Mouse (Mus musculus) forebrain, postnatal 0 days (tissue): ENCODE measurements around the gene Wipi2. TPM values are rescaled to one million over a fixed set of nuclear protein-coding genes. Genes with fewer than 3 reads are reported as not detected.

Source experiments
- ATAC-seq: fragments of 200-750 bp; cut with Nextera tagmentation; 2 replicates; pipeline ENCODE4 v1.8.0; 2017; ENCODE audit warnings: mild to moderate bottlenecking, moderate library complexity
- DNase-seq: peaks from one replicate; pipeline ENCODE4 v3.0.0-alpha.2; 2015
- H3K27ac ChIP-seq: fragments of 300-500 bp; sonication (generic); 2 replicates; pipeline ENCODE4 v1.5.1; 2014; ENCODE audit warnings: low read depth, mild to moderate bottlenecking, antibody characterized with exemption, low read length, moderate library complexity, mixed read lengths
- H3K27me3 ChIP-seq: fragments of 300-500 bp; sonication (generic); 2 replicates; pipeline ENCODE4 v1.6.1; 2014; ENCODE audit warnings: mild to moderate bottlenecking, low read length, mixed read lengths; ENCODE audit not compliant: insufficient read depth
- H3K36me3 ChIP-seq: fragments of 300-500 bp; sonication (generic); 2 replicates; pipeline ENCODE4 v1.6.1; 2014; ENCODE audit warnings: mild to moderate bottlenecking, moderate library complexity; ENCODE audit not compliant: insufficient read depth
- H3K4me1 ChIP-seq: fragments of 300-500 bp; sonication (generic); 2 replicates; pipeline ENCODE4 v1.6.1; 2014; ENCODE audit warnings: antibody characterized with exemption; ENCODE audit not compliant: insufficient read depth
- H3K4me2 ChIP-seq: fragments of 300-500 bp; sonication (generic); 2 replicates; pipeline ENCODE4 v1.6.1; 2014; ENCODE audit warnings: low read depth, mild to moderate bottlenecking, moderate library complexity
- H3K4me3 ChIP-seq: fragments of 300-500 bp; sonication (generic); 2 replicates; pipeline ENCODE4 v1.5.1; 2014; ENCODE audit warnings: low read depth, low read length, mixed read lengths
- H3K9ac ChIP-seq: fragments of 300-500 bp; sonication (generic); 2 replicates; pipeline ENCODE4 v1.6.1; 2014; ENCODE audit warnings: mild to moderate bottlenecking
- H3K9me3 ChIP-seq: fragments of 300-500 bp; sonication (generic); 2 replicates; pipeline ENCODE4 v1.6.1; 2016; ENCODE audit warnings: low read length
- CTCF ChIP-seq: sonication (generic); IDR thresholded peaks from 2 replicates; pipeline ENCODE4 v1.5.1; 2016; ENCODE audit warnings: antibody characterized with exemption, control low read depth, low read depth
- WGBS: fragments of 180-500 bp; shearing (Covaris S2); extraction: QIAGEN DNeasy Blood & Tissue Kit; methylation state at CpG from one replicate; pipeline ENCODE4 v1.1.7; 2014; 5-methylcytosine and 5-hydroxymethylcytosine counted together
- polyA plus RNA-seq: library from polyadenylated mRNA; unstranded; fragments of >200 nt; fragmentation: Nextera tagmentation; extraction: Ambion mirVana; gene quantifications from 2 replicates; pipeline ENCODE4 v1.2.1, GENCODE M21; 2015
- total RNA-seq: library from RNA; depleted of rRNA; stranded (reverse); fragments of >200 nt; gene quantifications from 2 replicates; pipeline ENCODE4 v1.2.3, GENCODE M21; 2014

The Wipi2 gene
- total and polyA plus RNA-seq, 2 experiments from 2014 or later, result 37.4 to 68.0 TPM

GRCm38 (mm10) chr5:142650390-142650789, 22.9 kb downstream of the Wipi2 start:
- WGBS, result 59% methylated on average over 3 of the region's 3 CpGs
- Histone ChIP-seq H3K36me3 (0 out of 2 replicates have a peak, but pooled peaks cover 6% of the 10 kb centered on the region), H3K4me1 (no peaks in the 10 kb centered on the region), H3K4me2 (no peak overlapping the region), H3K27ac (no peak overlapping the region), H3K27me3 (no peaks in the 10 kb centered on the region), H3K4me3 (no peak overlapping the region), H3K9me3 (no peaks in the 10 kb centered on the region), H3K9ac (no peak overlapping the region)
- ATAC-seq (no peak), DNase-seq (no peak)
- TF ChIP-seq CTCF, result no peak

- H3K9me3 ChIP-seq, result no peaks in the 10 kb centered on the region
- no peak overlapping the region for H3K4me3 ChIP-seq
- H3K27ac ChIP-seq, result no peak overlapping the region
- H3K9ac ChIP-seq, result no peak overlapping the region
- no peak overlapping the region for H3K4me2 ChIP-seq
- 83% methylated on average over 6 of the region's 6 CpGs for WGBS
- ATAC-seq, result no peak
- H3K36me3 ChIP-seq, result peaks cover 9% of the 10 kb centered on the region
- no peaks in the 10 kb centered on the region for H3K27me3 ChIP-seq
- H3K4me1 ChIP-seq, result no peaks in the 10 kb centered on the region
- TF ChIP-seq CTCF, result no peak
- no peak for DNase-seq
Observed at GRCm38 (mm10) chr5:142650794-142651497, 23.4 kb downstream of the Wipi2 start.

GRCm38 (mm10) chr5:142652266-142652665, 24.8 kb downstream of the Wipi2 start:
- peaks cover 16% of the 10 kb centered on the region for H3K36me3 ChIP-seq
- no peak overlapping the region for H3K27ac ChIP-seq
- no peaks in the 10 kb centered on the region for H3K4me1 ChIP-seq
- H3K27me3 ChIP-seq, result no peaks in the 10 kb centered on the region
- H3K9ac ChIP-seq, result no peak overlapping the region
- DNase-seq, result no peak
- H3K9me3 ChIP-seq, result no peaks in the 10 kb centered on the region
- no peak for TF ChIP-seq CTCF
- WGBS, result 78% methylated on average over 4 of the region's 4 CpGs
- no peak overlapping the region for H3K4me3 ChIP-seq
- no peak for ATAC-seq
- no peak overlapping the region for H3K4me2 ChIP-seq

- H3K4me1 ChIP-seq, result no peaks in the 10 kb centered on the region
- WGBS, result 76% methylated on average over 7 of the region's 7 CpGs
- H3K9ac ChIP-seq, result no peak overlapping the region
- H3K27me3 ChIP-seq, result no peaks in the 10 kb centered on the region
- no peak for TF ChIP-seq CTCF
- ATAC-seq, result no peak
- H3K4me3 ChIP-seq, result no peak overlapping the region
- H3K9me3 ChIP-seq, result no peaks in the 10 kb centered on the region
- DNase-seq, result no peak
- H3K36me3 ChIP-seq, result peaks cover 92% of the 10 kb centered on the region
- H3K4me2 ChIP-seq, result no peak overlapping the region
- H3K27ac ChIP-seq, result no peak overlapping the region
Observed at GRCm38 (mm10) chr5:142660656-142661434, 33.3 kb downstream of the Wipi2 start.

GRCm38 (mm10) chr5:142667921-142668320, 40.4 kb downstream of the Wipi2 start:
- Histone ChIP-seq H3K4me3 (no peak overlapping the region), H3K9ac (no peak overlapping the region), H3K4me1 (no peaks in the 10 kb centered on the region), H3K9me3 (no peaks in the 10 kb centered on the region), H3K4me2 (no peak overlapping the region), H3K27me3 (no peaks in the 10 kb centered on the region), H3K36me3 (peaks cover 60% of the 10 kb centered on the region), H3K27ac (no peak overlapping the region)
- ATAC-seq, result no peak
- 44% methylated on average over 3 of the region's 3 CpGs for WGBS
- no peak for DNase-seq
- TF ChIP-seq CTCF, result no peak

- H3K27me3 ChIP-seq, result no peaks in the 10 kb centered on the region
- H3K4me3 ChIP-seq, result no peak overlapping the region
- H3K36me3 ChIP-seq, result peaks cover 54% of the 10 kb centered on the region
- no peaks in the 10 kb centered on the region for H3K4me1 ChIP-seq
- 88% methylated on average over 11 of the region's 11 CpGs for WGBS
- no peak for ATAC-seq
- no peak overlapping the region for H3K27ac ChIP-seq
- H3K4me2 ChIP-seq, result no peak overlapping the region
- no peak for TF ChIP-seq CTCF
- no peaks in the 10 kb centered on the region for H3K9me3 ChIP-seq
- DNase-seq, result no peak
- no peak overlapping the region for H3K9ac ChIP-seq
Observed at GRCm38 (mm10) chr5:142668556-142669263, 41.2 kb downstream of the Wipi2 start.
